Mouse (Mus musculus): ENCODE results near the gene Adamts7.
A peak's percentile ranks its signal among the peaks of the same experiment; 100 is the strongest.

The Adamts7 gene

GRCm38 (mm10) chr9:90162243-90162925, 485 bp upstream of the Adamts7 start:
- DNase-seq: peak; percentile 42 to 67

GRCm38 (mm10) chr9:90163749-90164095, 853 bp downstream of the Adamts7 start:
- peak; percentile 74 for DNase-seq

- peak; percentile 53 to 58 for DNase-seq
Observed at GRCm38 (mm10) chr9:90164670-90165453, 2.0 kb downstream of the Adamts7 start.

GRCm38 (mm10) chr9:90165590-90165989, 2.7 kb downstream of the Adamts7 start:
- DNase-seq: no peak

GRCm38 (mm10) chr9:90166615-90167014, 3.7 kb downstream of the Adamts7 start:
- peak; percentile 56 to 74 for DNase-seq

GRCm38 (mm10) chr9:90169965-90170364, 7.1 kb downstream of the Adamts7 start:
- DNase-seq: peak; percentile 55 to 61

GRCm38 (mm10) chr9:90171421-90171820, 8.6 kb downstream of the Adamts7 start:
- no peak for DNase-seq

GRCm38 (mm10) chr9:90172528-90173321, 9.9 kb downstream of the Adamts7 start:
- DNase-seq: no peak

GRCm38 (mm10) chr9:90173330-90173729, 10.5 kb downstream of the Adamts7 start:
- DNase-seq: no peak

- DNase-seq: no peak
Observed at GRCm38 (mm10) chr9:90179409-90179808, 16.5 kb downstream of the Adamts7 start.

- no peak for DNase-seq
Observed at GRCm38 (mm10) chr9:90181656-90182388, 19.0 kb downstream of the Adamts7 start.

GRCm38 (mm10) chr9:90182636-90183421, 20.0 kb downstream of the Adamts7 start:
- DNase-seq: peak in 1 of 2 experiments; percentile 36

- DNase-seq: no peak
Observed at GRCm38 (mm10) chr9:90183550-90183949, 20.7 kb downstream of the Adamts7 start.

- peak; percentile 68 to 69 for DNase-seq
Observed at GRCm38 (mm10) chr9:90184116-90184515, 21.2 kb downstream of the Adamts7 start.

GRCm38 (mm10) chr9:90185356-90185910, 22.6 kb downstream of the Adamts7 start:
- no peak for DNase-seq

GRCm38 (mm10) chr9:90188893-90189292, 26.0 kb downstream of the Adamts7 start:
- no peak for DNase-seq

GRCm38 (mm10) chr9:90189391-90189790, 26.5 kb downstream of the Adamts7 start:
- peak; percentile 45 to 53 for DNase-seq

- no peak for DNase-seq
Observed at GRCm38 (mm10) chr9:90195000-90195399, 32.1 kb downstream of the Adamts7 start.

- no peak for DNase-seq
Observed at GRCm38 (mm10) chr9:90196262-90196661, 33.4 kb downstream of the Adamts7 start.

GRCm38 (mm10) chr9:90197116-90197665, 34.3 kb downstream of the Adamts7 start:
- peak in 1 of 2 experiments; percentile 27 for DNase-seq

GRCm38 (mm10) chr9:90197866-90198383, 35.1 kb downstream of the Adamts7 start:
- peak; percentile 69 to 71 for DNase-seq
